Mouse (Mus musculus): ENCODE data around the gene Sin3b.

The Sin3b gene

GRCm38 (mm10) chr8:72753781-72754180 is 30.7 kb downstream of the Sin3b start:
- no peak for DNase-seq (ENCODE audit: low spot score in 2 of 2)

- DNase-seq (ENCODE audit: low spot score in 2 of 2), result no peak
These were observed 32.9 kb downstream of the Sin3b start for GRCm38 (mm10) chr8:72756031-72756430.

- DNase-seq (ENCODE audit: low spot score in 2 of 2), result no peak
These were observed 33.8 kb downstream of the Sin3b start for GRCm38 (mm10) chr8:72756771-72757390.

GRCm38 (mm10) chr8:72757426-72758195 is 34.5 kb downstream of the Sin3b start:
- DNase-seq (ENCODE audit: low spot score in 2 of 2), result no peak

- no peak for DNase-seq (ENCODE audit: low spot score in 2 of 2)
These were observed 35.2 kb downstream of the Sin3b start for GRCm38 (mm10) chr8:72758310-72758709.

GRCm38 (mm10) chr8:72760216-72760615 is 37.1 kb downstream of the Sin3b start:
- no peak for DNase-seq (ENCODE audit: low spot score in 2 of 2)

GRCm38 (mm10) chr8:72761322-72762051 is 38.4 kb downstream of the Sin3b start, which contains the start of gene F2rl3:
F2rl3 (plus strand) TSS chr8:72761880.
- DNase-seq (ENCODE audit: low spot score in 2 of 2), result no peak

- no peak for DNase-seq (ENCODE audit: low spot score in 2 of 2)
These were observed 39.2 kb downstream of the Sin3b start for GRCm38 (mm10) chr8:72762306-72762705.

GRCm38 (mm10) chr8:72765696-72766095 is 42.6 kb downstream of the Sin3b start:
- no peak for DNase-seq (ENCODE audit: low spot score in 2 of 2)

GRCm38 (mm10) chr8:72766777-72767176 is 43.7 kb downstream of the Sin3b start:
- no peak for DNase-seq (ENCODE audit: low spot score in 2 of 2)

- no peak for DNase-seq (ENCODE audit: low spot score in 2 of 2)
These were observed 54.7 kb downstream of the Sin3b start for GRCm38 (mm10) chr8:72777797-72778196.

- DNase-seq (ENCODE audit: low spot score in 2 of 2), result no peak
These were observed 57.6 kb downstream of the Sin3b start for GRCm38 (mm10) chr8:72780644-72781043.

GRCm38 (mm10) chr8:72801583-72801982 is 78.5 kb downstream of the Sin3b start:
- no peak for DNase-seq (ENCODE audit: low spot score in 2 of 2)

Data from frontal cortex, postnatal 36 days (tissue).